Mouse (Mus musculus): ENCODE data around the gene Nhp2. TPM values are rescaled to one million over a fixed set of nuclear protein-coding genes. Genes with fewer than 3 reads are reported as not detected.

Nhp2 gene
- total RNA-seq (2015) = 45.3 and 50.5 TPM in 2 replicates
- total RNA-seq (2017) = 38.1 and 52.6 TPM in 2 replicates

- peak; percentile 76 for ATAC-seq (ENCODE audit: poor library complexity, severe bottlenecking)
These were observed at the start of gene Nhp2 for GRCm38 (mm10) chr11:51619409-51620060. Nhp2 (plus strand) TSS chr11:51619735.

GRCm38 (mm10) chr11:51576454-51576853, 43.1 kb upstream of the Nhp2 start:
- ATAC-seq (ENCODE audit: poor library complexity, severe bottlenecking) = no peak

GRCm38 (mm10) chr11:51577587-51577986, 41.9 kb upstream of the Nhp2 start:
- peak; percentile 84 for ATAC-seq (ENCODE audit: poor library complexity, severe bottlenecking)

- no peak for ATAC-seq (ENCODE audit: poor library complexity, severe bottlenecking)
These were observed 40.5 kb upstream of the Nhp2 start for GRCm38 (mm10) chr11:51579024-51579423.

GRCm38 (mm10) chr11:51582713-51583112, 36.8 kb upstream of the Nhp2 start:
- peak; percentile 46 for ATAC-seq (ENCODE audit: poor library complexity, severe bottlenecking)

- ATAC-seq (ENCODE audit: poor library complexity, severe bottlenecking) = peak; percentile 11
These were observed 35.5 kb upstream of the Nhp2 start for GRCm38 (mm10) chr11:51584057-51584430.

- ATAC-seq (ENCODE audit: poor library complexity, severe bottlenecking) = peak; percentile 86
These were observed 34.9 kb upstream of the Nhp2 start, which contains the start of gene Phykpl for GRCm38 (mm10) chr11:51584431-51585248. Phykpl (plus strand) TSS chr11:51584757.

GRCm38 (mm10) chr11:51585608-51586252, 33.8 kb upstream of the Nhp2 start:
- no peak for ATAC-seq (ENCODE audit: poor library complexity, severe bottlenecking)

- no peak for ATAC-seq (ENCODE audit: poor library complexity, severe bottlenecking)
These were observed 33.1 kb upstream of the Nhp2 start for GRCm38 (mm10) chr11:51586411-51586810.

- no peak for ATAC-seq (ENCODE audit: poor library complexity, severe bottlenecking)
These were observed 32.5 kb upstream of the Nhp2 start for GRCm38 (mm10) chr11:51587059-51587458.

GRCm38 (mm10) chr11:51588833-51589232, 30.7 kb upstream of the Nhp2 start:
- ATAC-seq (ENCODE audit: poor library complexity, severe bottlenecking) = no peak

GRCm38 (mm10) chr11:51590002-51590401, 29.5 kb upstream of the Nhp2 start:
- no peak for ATAC-seq (ENCODE audit: poor library complexity, severe bottlenecking)

- ATAC-seq (ENCODE audit: poor library complexity, severe bottlenecking) = no peak
These were observed 28.4 kb upstream of the Nhp2 start for GRCm38 (mm10) chr11:51591168-51591567.

GRCm38 (mm10) chr11:51591915-51592314, 27.6 kb upstream of the Nhp2 start:
- ATAC-seq (ENCODE audit: poor library complexity, severe bottlenecking) = no peak

- no peak for ATAC-seq (ENCODE audit: poor library complexity, severe bottlenecking)
These were observed 26.2 kb upstream of the Nhp2 start for GRCm38 (mm10) chr11:51593368-51593767.

- ATAC-seq (ENCODE audit: poor library complexity, severe bottlenecking) = no peak
These were observed 25.7 kb upstream of the Nhp2 start for GRCm38 (mm10) chr11:51593849-51594248.

GRCm38 (mm10) chr11:51594715-51595350, 24.7 kb upstream of the Nhp2 start:
- peak; percentile 91 for ATAC-seq (ENCODE audit: poor library complexity, severe bottlenecking)

- ATAC-seq (ENCODE audit: poor library complexity, severe bottlenecking) = no peak
These were observed 24.0 kb upstream of the Nhp2 start for GRCm38 (mm10) chr11:51595459-51596083.

GRCm38 (mm10) chr11:51597553-51597952, 22.0 kb upstream of the Nhp2 start:
- ATAC-seq (ENCODE audit: poor library complexity, severe bottlenecking) = no peak

GRCm38 (mm10) chr11:51602253-51602652, 17.3 kb upstream of the Nhp2 start:
- ATAC-seq (ENCODE audit: poor library complexity, severe bottlenecking) = no peak
